Mouse (Mus musculus): ENCODE measurements around the gene Gm10272.

DNA sequence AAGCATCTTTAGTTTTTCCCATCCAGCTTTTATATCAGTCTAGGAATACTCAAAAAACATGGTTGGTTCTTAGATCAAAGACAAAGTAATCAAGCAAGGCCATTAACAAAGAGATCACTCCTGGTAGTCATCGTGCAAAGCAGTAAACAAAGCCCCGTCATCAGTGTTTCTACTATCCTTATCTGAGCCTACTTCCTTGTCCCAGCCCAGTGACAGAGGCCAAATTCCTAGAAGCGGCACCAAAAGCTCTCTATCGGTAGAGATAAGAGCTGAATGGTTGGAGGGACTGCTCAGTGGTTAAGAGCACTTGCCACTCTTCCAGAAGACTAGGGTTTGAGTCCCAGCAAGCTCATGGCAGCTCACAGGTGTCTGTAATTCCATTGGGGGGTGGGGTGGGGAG lies 34.9 kb upstream of the Gm10272 start:
- no peak for TF ChIP-seq POLR2A (IDR thresholded peaks at IDR 0.05; ENCODE audit: insufficient read depth, low read depth, low read length)
- no peak for TF ChIP-seq CTCF (IDR thresholded peaks at IDR 0.05)
- TF ChIP-seq EP300 (IDR thresholded peaks at IDR 0.05; ENCODE audit: insufficient read depth, low read depth, low read length): no peak
